Mouse (Mus musculus) liver, postnatal 0 days (tissue): ENCODE data around the gene Dlgap4. TPM values are rescaled to one million over a fixed set of nuclear protein-coding genes. Genes with fewer than 3 reads are reported as not detected.

Experiments used
- ATAC-seq: fragments of 200-750 bp; cut with Nextera tagmentation; 2 replicates; pipeline ENCODE4 v1.8.0; 2017; ENCODE audit warnings: mild to moderate bottlenecking, moderate library complexity
- DNase-seq: peaks from one replicate; pipeline ENCODE4 v3.0.0-alpha.2; 2016
- H3K27ac ChIP-seq: fragments of 300-500 bp; sonication (generic); 2 replicates; pipeline ENCODE4 v1.5.1; 2014; ENCODE audit warnings: antibody characterized with exemption, moderate library complexity, mild to moderate bottlenecking, low read depth
- H3K27me3 ChIP-seq: fragments of 300-500 bp; sonication (generic); 2 replicates; pipeline ENCODE4 v1.6.1; 2014; ENCODE audit warnings: low read length, control low read depth, mixed read lengths; ENCODE audit not compliant: insufficient read depth
- H3K36me3 ChIP-seq: fragments of 300-500 bp; sonication (generic); replicated peaks from 2 replicates; pipeline ENCODE4 v1.6.1; 2014; ENCODE audit warnings: mild to moderate bottlenecking, control low read depth, low read length, moderate library complexity, mixed read lengths; ENCODE audit not compliant: insufficient read depth
- H3K4me1 ChIP-seq: fragments of 300-500 bp; sonication (generic); 2 replicates; pipeline ENCODE4 v1.6.1; 2014; ENCODE audit warnings: antibody characterized with exemption, mild to moderate bottlenecking, control low read depth; ENCODE audit not compliant: insufficient read depth
- H3K4me2 ChIP-seq: fragments of 300-500 bp; sonication (generic); 2 replicates; pipeline ENCODE4 v1.6.1; 2014; ENCODE audit warnings: low read depth, mild to moderate bottlenecking, low read length, moderate library complexity, mixed read lengths
- H3K4me3 ChIP-seq: fragments of 300-500 bp; sonication (generic); 2 replicates; pipeline ENCODE4 v1.5.1; 2014; ENCODE audit warnings: low read depth, low read length
- H3K9ac ChIP-seq: fragments of 300-500 bp; sonication (generic); replicated peaks from 2 replicates; pipeline ENCODE4 v1.6.1; 2014; ENCODE audit warnings: mild to moderate bottlenecking, moderate library complexity
- H3K9me3 ChIP-seq: fragments of 300-500 bp; sonication (generic); 2 replicates; pipeline ENCODE4 v1.6.1; 2016; ENCODE audit warnings: mild to moderate bottlenecking, control low read depth, low read length, mixed read lengths
- CTCF ChIP-seq: sonication (generic); IDR thresholded peaks from 2 replicates; pipeline ENCODE4 v1.5.1; 2016; ENCODE audit warnings: antibody characterized with exemption, low read depth
- EP300 ChIP-seq: IDR thresholded peaks from 2 replicates; pipeline ENCODE4 v1.6.1; 2016; ENCODE audit warnings: antibody characterized with exemption, low read depth, mild to moderate bottlenecking
- WGBS: fragments of 180-500 bp; shearing (Covaris S2); extraction: QIAGEN DNeasy Blood & Tissue Kit; methylation state at CpG from one replicate; pipeline ENCODE4 v1.1.7; 2014; ENCODE audit not compliant: insufficient replicate concordance; 5-methylcytosine and 5-hydroxymethylcytosine counted together
- polyA plus RNA-seq: library from polyadenylated mRNA; unstranded; fragments of >200 nt; fragmentation: Nextera tagmentation; extraction: Ambion mirVana; gene quantifications from 2 replicates; pipeline ENCODE4 v1.2.1, GENCODE M21; 2015

The Dlgap4 gene
- polyA plus RNA-seq, 1 experiment from 2014 or later: 10.7 TPM

GRCm38 (mm10) chr2:156658221-156658620 is 44.7 kb downstream of the Dlgap4 start:
- no peaks in the 10 kb centered on the region for H3K36me3 ChIP-seq
- 80% methylated on average over 10 of the region's 10 CpGs for WGBS
- DNase-seq: no peak
- H3K4me2 ChIP-seq: no peak overlapping the region
- H3K9ac ChIP-seq: no peak overlapping the region
- TF ChIP-seq CTCF (no peak), EP300 (no peak)
- no peak overlapping the region for H3K27ac ChIP-seq
- no peak overlapping the region for H3K4me3 ChIP-seq
- H3K4me1 ChIP-seq: no peaks in the 10 kb centered on the region
- no peaks in the 10 kb centered on the region for H3K9me3 ChIP-seq
- no peak for ATAC-seq
- H3K27me3 ChIP-seq: no peaks in the 10 kb centered on the region

DNA sequence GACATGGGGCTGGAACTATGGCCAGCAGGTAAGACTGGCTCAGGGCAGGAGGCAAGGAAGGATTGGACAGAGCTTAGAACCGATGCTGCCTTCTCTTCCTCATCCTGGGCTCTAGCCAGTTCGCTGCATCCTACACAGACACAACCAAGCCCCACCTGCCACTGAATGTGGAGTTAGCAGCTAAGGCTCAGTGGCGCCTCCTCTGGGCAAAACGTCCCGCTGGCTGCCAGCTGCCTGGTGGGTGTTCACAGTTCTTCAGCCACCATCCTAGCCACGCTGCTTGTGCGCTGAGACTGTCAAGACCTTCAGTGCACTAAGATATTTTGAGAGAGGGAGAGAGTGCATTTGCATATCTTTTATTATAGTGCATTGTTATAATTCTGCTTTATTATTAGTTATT is 45.2 kb downstream of the Dlgap4 start:
- Histone ChIP-seq H3K9me3 (no peaks in the 10 kb centered on the region), H3K4me1 (no peaks in the 10 kb centered on the region), H3K4me2 (no peak overlapping the region), H3K27me3 (no peaks in the 10 kb centered on the region), H3K9ac (no peak overlapping the region), H3K4me3 (no peak overlapping the region), H3K36me3 (no peaks in the 10 kb centered on the region), H3K27ac (no peak overlapping the region)
- ATAC-seq (no peak), DNase-seq (no peak)
- TF ChIP-seq EP300 (no peak), CTCF (peak; percentile 39)
- WGBS: 52% methylated on average over 7 of the region's 7 CpGs

DNA sequence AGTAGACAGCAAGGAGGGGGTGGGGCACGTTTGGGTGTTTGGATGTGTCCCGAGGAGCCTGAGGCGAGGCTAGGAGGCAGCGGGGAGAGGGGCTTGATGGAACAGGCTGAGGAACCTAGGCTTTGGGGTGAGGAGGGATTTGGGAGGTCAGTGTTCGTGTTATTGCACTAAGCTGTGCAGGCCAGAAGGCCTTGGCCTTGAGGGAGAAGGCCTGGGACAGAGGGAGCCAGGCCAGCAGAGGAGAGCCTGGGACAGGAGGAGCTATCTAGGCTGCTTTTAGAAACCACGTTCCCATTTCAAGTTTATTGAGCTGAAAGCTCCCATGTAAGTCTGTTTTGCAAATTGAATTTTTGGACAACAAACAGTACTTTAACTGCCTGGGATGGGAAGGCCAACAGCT is 46.5 kb downstream of the Dlgap4 start:
- no peak for DNase-seq
- Histone ChIP-seq H3K9ac (no peak overlapping the region), H3K36me3 (no peaks in the 10 kb centered on the region), H3K4me1 (no peaks in the 10 kb centered on the region), H3K4me2 (no peak overlapping the region), H3K27ac (no peak overlapping the region), H3K27me3 (no peaks in the 10 kb centered on the region), H3K9me3 (no peaks in the 10 kb centered on the region), H3K4me3 (no peak overlapping the region)
- 64% methylated on average over 6 of the region's 6 CpGs for WGBS
- TF ChIP-seq CTCF (no peak), EP300 (no peak)
- ATAC-seq: no peak

- Histone ChIP-seq H3K9ac (no peak overlapping the region), H3K9me3 (no peaks in the 10 kb centered on the region), H3K4me2 (no peak overlapping the region), H3K36me3 (no peaks in the 10 kb centered on the region), H3K4me1 (no peaks in the 10 kb centered on the region), H3K4me3 (no peak overlapping the region), H3K27ac (no peak overlapping the region), H3K27me3 (no peaks in the 10 kb centered on the region)
- no peak for TF ChIP-seq CTCF
- TF ChIP-seq EP300: no peak
- 71% methylated on average over 10 of the region's 10 CpGs for WGBS
- no peak for DNase-seq
- no peak for ATAC-seq
These were observed 49.7 kb downstream of the Dlgap4 start for GRCm38 (mm10) chr2:156663162-156663561.

- Histone ChIP-seq H3K27ac (no peak overlapping the region), H3K4me1 (no peaks in the 10 kb centered on the region), H3K4me3 (no peak overlapping the region), H3K36me3 (no peaks in the 10 kb centered on the region), H3K27me3 (no peaks in the 10 kb centered on the region), H3K4me2 (no peak overlapping the region), H3K9me3 (no peaks in the 10 kb centered on the region), H3K9ac (no peak overlapping the region)
- DNase-seq (no peak), ATAC-seq (no peak)
- 23% methylated on average over 5 of the region's 5 CpGs for WGBS
- no peak for TF ChIP-seq CTCF
- TF ChIP-seq EP300: no peak
These were observed 50.9 kb downstream of the Dlgap4 start for GRCm38 (mm10) chr2:156664407-156664806.

DNA sequence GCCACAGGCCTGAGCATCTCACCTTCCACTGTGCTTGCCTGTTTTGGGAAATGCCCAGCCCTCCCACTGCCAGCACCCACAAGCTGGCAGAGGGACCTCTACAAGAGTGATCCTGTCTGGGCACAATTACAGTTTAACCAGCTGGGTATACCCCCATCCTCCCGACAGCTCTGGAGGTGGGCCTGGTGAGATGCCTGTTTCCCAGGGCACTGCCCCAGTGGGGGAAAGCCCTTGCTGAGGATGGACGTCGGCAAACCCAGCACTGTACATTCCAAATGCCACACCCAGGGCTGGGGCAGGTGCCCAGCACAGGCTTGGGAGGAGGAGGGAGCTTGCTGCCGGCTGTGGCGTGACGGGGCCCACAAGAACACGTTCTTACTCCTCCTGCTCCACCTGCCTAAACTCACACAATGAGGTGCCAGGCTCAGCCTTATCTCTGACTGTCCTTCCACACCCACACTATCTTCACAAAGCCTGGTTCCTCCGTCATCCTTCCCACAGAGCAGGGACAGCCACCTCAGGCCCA is 51.6 kb downstream of the Dlgap4 start:
- ATAC-seq (peak; percentile 19; the same call in 1 of the 2 replicates), DNase-seq (no peak)
- Histone ChIP-seq H3K9me3 (no peaks in the 10 kb centered on the region), H3K36me3 (no peaks in the 10 kb centered on the region), H3K4me2 (no peak overlapping the region), H3K27me3 (no peaks in the 10 kb centered on the region), H3K9ac (no peak overlapping the region), H3K4me3 (no peak overlapping the region), H3K4me1 (no peaks in the 10 kb centered on the region), H3K27ac (no peak overlapping the region)
- WGBS: 61% methylated on average over 8 of the region's 8 CpGs
- TF ChIP-seq EP300: no peak
- no peak for TF ChIP-seq CTCF
